Mouse (Mus musculus) spleen, adult 2 months (tissue): ENCODE results near the gene Mxra8.

Experiments
- CTCF ChIP-seq: fragments of 200-500 bp; IDR thresholded peaks from 2 replicates; pipeline ENCODE4 v1.5.1; 2011; ENCODE audit warnings: mild to moderate bottlenecking, inconsistent platforms; ENCODE audit not compliant: insufficient read depth, insufficient read length, insufficient replicate concordance; ENCODE audit errors: extremely low read depth
- POLR2A ChIP-seq: fragments of 200-500 bp; IDR thresholded peaks from 2 replicates; pipeline ENCODE4 v1.6.1; 2011; ENCODE audit warnings: low read depth, low read length, inconsistent platforms

GRCm38 (mm10) chr4:155833234-155833633 is 6.2 kb upstream of the Mxra8 start:
- TF ChIP-seq CTCF (no peak), POLR2A (no peak)
